In the genomic region with DNA sequence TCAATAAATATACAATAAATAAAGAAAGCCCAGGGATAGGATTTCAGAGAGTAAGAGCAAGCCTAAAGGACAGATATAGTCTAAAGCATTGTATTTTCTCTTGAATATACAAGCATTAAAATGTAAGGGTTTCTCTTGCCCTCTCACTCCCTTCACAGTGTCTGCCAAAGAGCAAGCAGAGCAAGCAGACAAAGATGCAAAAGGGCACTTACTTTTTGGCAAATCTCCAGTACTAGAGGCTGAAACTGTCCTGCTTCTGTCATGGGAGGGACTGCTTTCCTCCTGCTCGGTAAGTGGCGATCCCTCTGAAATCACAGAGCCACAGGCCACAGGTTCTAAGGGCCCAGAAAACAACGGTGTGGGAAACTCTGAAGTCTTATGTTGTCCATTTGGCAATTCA, we compare ENCODE assay signal across 24 mouse cellular contexts.
DNase-seq lines count a peak whose midpoint lies in the region; ATAC-seq and TF ChIP-seq lines count a peak whose summit lies in the region.
"Had no signal": no experiment of that assay in that cellular context is flagged by ENCODE, and none has a peak within 500 bp of the region (broad histone marks: within the 10 kb centered on the region; RNA-seq: fewer than 3 reads in every experiment).

No protein-coding gene starts in this region.

- TF ChIP-seq POLR2A in thymus, adult 2 months (IDR thresholded peaks at IDR 0.05; ENCODE audit: control insufficient read depth, extremely low read depth, insufficient read depth, low read length, poor library complexity) = no peak

- WGBS in heart, embryonic 16.5 days = 52% methylated on average over 3 of the region's 3 CpGs
- WGBS in heart, embryonic 11.5 days (ENCODE audit: insufficient replicate concordance) = 76% methylated on average over 3 of the region's 3 CpGs
- WGBS in thymus, adult 2 months = 95% methylated on average over 3 of the region's 3 CpGs

- no peak for TF ChIP-seq CTCF in thymus, adult 2 months (IDR thresholded peaks at IDR 0.05; ENCODE audit: borderline replicate concordance, control insufficient read depth, extremely low read depth, insufficient read depth, low read length, poor library complexity)

- H3K9me3 ChIP-seq in heart, embryonic 16.5 days (replicated peaks; ENCODE audit: control insufficient read depth, low read length) = no peaks in the 10 kb centered on the region
- H3K9me3 ChIP-seq in heart, embryonic 11.5 days (replicated peaks; ENCODE audit: control insufficient read depth, low read length) = no peaks in the 10 kb centered on the region
- H3K9me3 ChIP-seq: embryonic facial prominence, embryonic 12.5 days; embryonic facial prominence, embryonic 15.5 days; forebrain, embryonic 15.5 days had no signal

- DNase-seq in heart, adult 11 months = peak; percentile 78
- DNase-seq in heart, postnatal 14 days = no peak
- DNase-seq in kidney, postnatal 14 days = peak; percentile 23
- no peak for DNase-seq in kidney, adult 11 months
- DNase-seq in thymus, adult 2 months = no peak
- DNase-seq in thymus, postnatal 36 days = no peak
- DNase-seq: adrenal gland, adult 2 months; adrenal gland, postnatal 14 days; cerebellum, adult 11 months; cerebellum, adult 9-11 months; cerebellum, postnatal 25 days; gastrocnemius, postnatal 25 days; heart, adult 2 months; heart, postnatal 4 days had no signal

- no peak overlapping the region for H3K9ac ChIP-seq in heart, embryonic 16.5 days (ENCODE audit: low read length)
- no peak overlapping the region for H3K9ac ChIP-seq in heart, embryonic 11.5 days (ENCODE audit: low read depth, low read length)
- H3K9ac ChIP-seq: embryonic facial prominence, embryonic 12.5 days; embryonic facial prominence, embryonic 15.5 days; forebrain, embryonic 15.5 days; hindbrain, embryonic 14.5 days had no signal

- 0 out of 2 replicates have a peak overlapping the region, but pooled peaks have one; percentile 21 for H3K27ac ChIP-seq in heart, embryonic 16.5 days (ENCODE audit: low read length)
- no peak overlapping the region for H3K27ac ChIP-seq in heart, embryonic 11.5 days (ENCODE audit: low read depth, low read length)
- peak overlapping the region; percentile 69; the same call in 1 of the 2 replicates for H3K27ac ChIP-seq in thymus, adult 2 months (ENCODE audit: control insufficient read depth, insufficient read depth, low read length)
- H3K27ac ChIP-seq: embryonic facial prominence, embryonic 12.5 days; embryonic facial prominence, embryonic 15.5 days; forebrain, embryonic 15.5 days; heart, adult 2 months; hindbrain, embryonic 14.5 days; hindbrain, postnatal 0 days had no signal

- ATAC-seq in heart, embryonic 16.5 days (replicated peaks; ENCODE audit: extremely low read depth, insufficient read depth, low FRiP score) = no peak
- no peak for ATAC-seq in heart, embryonic 11.5 days (replicated peaks; ENCODE audit: insufficient number of reproducible peaks, low FRiP score, low TSS enrichment)
- ATAC-seq: forebrain, embryonic 15.5 days; hindbrain, postnatal 0 days; inflammation-experienced regulatory T-cells, adult 6 months; intestine, embryonic 16.5 days; Patski had no signal

- H3K36me3 ChIP-seq in heart, embryonic 16.5 days (ENCODE audit: control insufficient read depth, insufficient read depth) = peaks cover 19% of the 10 kb centered on the region
- H3K36me3 ChIP-seq in heart, embryonic 11.5 days (ENCODE audit: control insufficient read depth, insufficient read depth, low read length) = no peaks in the 10 kb centered on the region; the same call in 1 of the 2 replicates
- H3K36me3 ChIP-seq in thymus, adult 2 months (ENCODE audit: control insufficient read depth, insufficient read depth, low read length) = 0 out of 2 replicates have a peak, but pooled peaks cover 3% of the 10 kb centered on the region

- intact Hi-C loops in heart, postnatal 14 days (cut with DNase I) = loop anchor here (5.0 kb wide), 1 partner anchor 98 kb away; no protein-coding TSS in a partner anchor

- no peak overlapping the region for H3K4me3 ChIP-seq in heart, embryonic 16.5 days (ENCODE audit: low read length)
- H3K4me3 ChIP-seq in heart, embryonic 11.5 days (ENCODE audit: low read depth, low read length) = no peak overlapping the region
- H3K4me3 ChIP-seq in thymus, adult 2 months (ENCODE audit: control insufficient read depth, insufficient read depth, low read length) = no peak overlapping the region
- H3K4me3 ChIP-seq: embryonic facial prominence, embryonic 12.5 days; embryonic facial prominence, embryonic 15.5 days; forebrain, embryonic 15.5 days; heart, adult 2 months had no signal

- no peak overlapping the region for H3K4me2 ChIP-seq in heart, embryonic 16.5 days (ENCODE audit: low read depth, low read length)
- H3K4me2 ChIP-seq in heart, embryonic 11.5 days = no peak overlapping the region
- H3K4me2 ChIP-seq: embryonic facial prominence, embryonic 12.5 days; embryonic facial prominence, embryonic 15.5 days; forebrain, embryonic 15.5 days; hindbrain, embryonic 14.5 days had no signal

- H3K4me1 ChIP-seq in heart, embryonic 16.5 days (ENCODE audit: control insufficient read depth, insufficient read depth, low read length) = peaks cover 35% of the 10 kb centered on the region
- H3K4me1 ChIP-seq in heart, embryonic 11.5 days (ENCODE audit: control insufficient read depth, insufficient read depth, low read length) = peaks cover 19% of the 10 kb centered on the region
- H3K4me1 ChIP-seq in thymus, adult 2 months (replicated peaks; ENCODE audit: control insufficient read depth, insufficient read depth, low read length) = peaks cover 29% of the 10 kb centered on the region
- H3K4me1 ChIP-seq: embryonic facial prominence, embryonic 15.5 days; forebrain, embryonic 15.5 days had no signal

- no peaks in the 10 kb centered on the region for H3K27me3 ChIP-seq in heart, embryonic 16.5 days (ENCODE audit: control insufficient read depth, insufficient read depth, low read length)
- H3K27me3 ChIP-seq in heart, embryonic 11.5 days (ENCODE audit: control insufficient read depth, insufficient read depth, low read length) = no peaks in the 10 kb centered on the region
- H3K27me3 ChIP-seq in thymus, adult 2 months (ENCODE audit: control insufficient read depth, insufficient read depth, low read length) = no peaks in the 10 kb centered on the region
- H3K27me3 ChIP-seq: embryonic facial prominence, embryonic 12.5 days; embryonic facial prominence, embryonic 15.5 days; forebrain, embryonic 15.5 days; Patski had no signal

Comparison
In these comparisons a context has a peak if more than half of its experiments do, and no peak if none do; other contexts are left out.
1. DNase-seq: peak in heart, adult 11 months (single experiment) and kidney, postnatal 14 days (single experiment); none in heart, postnatal 14 days (0 of 2), kidney, adult 11 months (single experiment), thymus, adult 2 months (single experiment) and thymus, postnatal 36 days (0 of 2).